In genomic region chr15:79409077-79409573, GRCm38 (mm10) we compare ENCODE assay signal across 14 mouse cellular contexts. TPM values are rescaled to one million over a fixed set of nuclear protein-coding genes. Genes with fewer than 3 reads are reported as not detected.
DNase-seq lines count a peak whose midpoint lies in the region; ATAC-seq and TF ChIP-seq lines count a peak whose summit lies in the region.
"Had no signal": no experiment of that assay in that cellular context is flagged by ENCODE, and none has a peak within 500 bp of the region (broad histone marks: within the 10 kb centered on the region; RNA-seq: fewer than 3 reads in every experiment).

No protein-coding gene starts in this region.

- no peaks in the 10 kb centered on the region for H3K27me3 ChIP-seq in heart, postnatal 0 days (ENCODE audit: control insufficient read depth, insufficient read depth, low read length)
- H3K27me3 ChIP-seq in thymus, adult 2 months (ENCODE audit: control insufficient read depth, insufficient read depth, low read length) = no peaks in the 10 kb centered on the region
- no peaks in the 10 kb centered on the region for H3K27me3 ChIP-seq in small intestine, adult 2 months (ENCODE audit: control insufficient read depth, insufficient read depth, low read length)
- 0 out of 2 replicates have a peak, but pooled peaks cover 3% of the 10 kb centered on the region for H3K27me3 ChIP-seq in midbrain, embryonic 14.5 days (ENCODE audit: control insufficient read depth, insufficient read depth, low read length)
- H3K27me3 ChIP-seq: intestine, embryonic 15.5 days had no signal

- 89% methylated on average over 4 of the region's 4 CpGs for WGBS in heart, postnatal 0 days
- 34% methylated on average over 4 of the region's 4 CpGs for WGBS in thymus, adult 2 months
- WGBS in small intestine, adult 2 months = 85% methylated on average over 4 of the region's 4 CpGs
- WGBS in midbrain, embryonic 14.5 days = 93% methylated on average over 4 of the region's 4 CpGs

- H3K4me1 ChIP-seq in heart, postnatal 0 days (ENCODE audit: control insufficient read depth, insufficient read depth) = peaks cover 5% of the 10 kb centered on the region; the same call in 1 of the 2 replicates
- H3K4me1 ChIP-seq in thymus, adult 2 months (replicated peaks; ENCODE audit: control insufficient read depth, insufficient read depth, low read length) = peaks cover 59% of the 10 kb centered on the region
- H3K4me1 ChIP-seq in embryonic fibroblast, embryonic 13.5 days (ENCODE audit: control insufficient read depth, insufficient read depth, low read length) = peaks cover 11% of the 10 kb centered on the region; the same call in 1 of the 2 replicates
- H3K4me1 ChIP-seq in small intestine, adult 2 months (ENCODE audit: control insufficient read depth, insufficient read depth, insufficient read length, low read length) = 0 out of 2 replicates have a peak, but pooled peaks cover 3% of the 10 kb centered on the region
- no peaks in the 10 kb centered on the region for H3K4me1 ChIP-seq in midbrain, embryonic 14.5 days (ENCODE audit: control insufficient read depth, insufficient read depth, low read length)
- H3K4me1 ChIP-seq: forebrain, embryonic 13.5 days; intestine, embryonic 15.5 days; neural tube, embryonic 12.5 days had no signal

- no peak for DNase-seq in heart, postnatal 0 days (ENCODE audit: low spot score)
- no peak for DNase-seq in heart, postnatal 36 days
- no peak for DNase-seq in thymus, adult 2 months
- DNase-seq in thymus, postnatal 36 days = no peak
- DNase-seq in midbrain, embryonic 14.5 days = no peak
- DNase-seq in gastrocnemius, postnatal 36 days = no peak
- DNase-seq: cerebellum, adult 2 months; left cerebral cortex, postnatal 4 days; right cerebral cortex, postnatal 25 days had no signal

- TF ChIP-seq POLR2A in thymus, adult 2 months (IDR thresholded peaks at IDR 0.05; ENCODE audit: control insufficient read depth, extremely low read depth, insufficient read depth, low read length, poor library complexity) = no peak
- TF ChIP-seq POLR2A in embryonic fibroblast, embryonic 13.5 days (IDR thresholded peaks at IDR 0.05; ENCODE audit: low read depth, low read length) = peak; percentile 42; the same call in 1 of the 2 replicates
- no peak for TF ChIP-seq POLR2A in small intestine, adult 2 months (IDR thresholded peaks at IDR 0.05; ENCODE audit: low read depth, low read length)

- no peak for TF ChIP-seq EP300 in heart, postnatal 0 days (IDR thresholded peaks at IDR 0.05; ENCODE audit: low read depth)

- H3K4me2 ChIP-seq in heart, postnatal 0 days (ENCODE audit: low read depth, low read length) = no peak overlapping the region
- H3K4me2 ChIP-seq in midbrain, embryonic 14.5 days (ENCODE audit: low read length) = no peak overlapping the region
- H3K4me2 ChIP-seq: forebrain, embryonic 13.5 days; intestine, embryonic 15.5 days; neural tube, embryonic 12.5 days had no signal

- H3K4me3 ChIP-seq in heart, postnatal 0 days (ENCODE audit: low read depth, low read length) = no peak overlapping the region
- H3K4me3 ChIP-seq in thymus, adult 2 months (ENCODE audit: control insufficient read depth, insufficient read depth, low read length) = no peak overlapping the region
- no peak overlapping the region for H3K4me3 ChIP-seq in embryonic fibroblast, embryonic 13.5 days (ENCODE audit: insufficient read depth, low read length)
- H3K4me3 ChIP-seq in small intestine, adult 2 months (ENCODE audit: low read depth, low read length) = no peak overlapping the region
- no peak overlapping the region for H3K4me3 ChIP-seq in midbrain, embryonic 14.5 days (replicated peaks; ENCODE audit: low read depth, low read length)
- H3K4me3 ChIP-seq: forebrain, embryonic 13.5 days; intestine, embryonic 15.5 days; neural tube, embryonic 12.5 days had no signal

- no peaks in the 10 kb centered on the region for H3K36me3 ChIP-seq in heart, postnatal 0 days (replicated peaks; ENCODE audit: control insufficient read depth, insufficient read depth, low read length)
- no peaks in the 10 kb centered on the region for H3K36me3 ChIP-seq in thymus, adult 2 months (ENCODE audit: control insufficient read depth, insufficient read depth, low read length)
- H3K36me3 ChIP-seq in small intestine, adult 2 months (ENCODE audit: control insufficient read depth, insufficient read depth, low read length) = no peaks in the 10 kb centered on the region
- H3K36me3 ChIP-seq in midbrain, embryonic 14.5 days (ENCODE audit: control insufficient read depth, insufficient read depth, low read length) = no peaks in the 10 kb centered on the region
- H3K36me3 ChIP-seq: intestine, embryonic 15.5 days; neural tube, embryonic 12.5 days had no signal

- no peak for TF ChIP-seq CTCF in heart, postnatal 0 days (IDR thresholded peaks at IDR 0.05; ENCODE audit: low read depth)
- no peak for TF ChIP-seq CTCF in thymus, adult 2 months (IDR thresholded peaks at IDR 0.05; ENCODE audit: borderline replicate concordance, control insufficient read depth, extremely low read depth, insufficient read depth, low read length, poor library complexity)
- no peak for TF ChIP-seq CTCF in embryonic fibroblast, embryonic 13.5 days (IDR thresholded peaks at IDR 0.05; ENCODE audit: borderline replicate concordance, insufficient read depth, low read length)
- TF ChIP-seq CTCF in small intestine, adult 2 months (IDR thresholded peaks at IDR 0.05; ENCODE audit: extremely low read depth, insufficient read length, insufficient replicate concordance, low read depth, low read length) = no peak

- peak; percentile 62 for ATAC-seq in heart, postnatal 0 days (ENCODE audit: insufficient read depth, low read depth)
- no peak for ATAC-seq in midbrain, embryonic 14.5 days (ENCODE audit: low FRiP score, low TSS enrichment)
- ATAC-seq: forebrain, embryonic 13.5 days; intestine, embryonic 15.5 days had no signal

- peak overlapping the region; percentile 25; the same call in 1 of the 2 replicates for H3K27ac ChIP-seq in heart, postnatal 0 days (ENCODE audit: low read depth)
- peak overlapping the region; percentile 61; the same call in 1 of the 2 replicates for H3K27ac ChIP-seq in thymus, adult 2 months (ENCODE audit: control insufficient read depth, insufficient read depth, low read length)
- H3K27ac ChIP-seq in embryonic fibroblast, embryonic 13.5 days (ENCODE audit: insufficient read depth, low read length) = no peak overlapping the region
- H3K27ac ChIP-seq in small intestine, adult 2 months (ENCODE audit: insufficient read depth, low read depth, low read length) = peak overlapping the region; percentile 28; the same call in 1 of the 2 replicates
- H3K27ac ChIP-seq in midbrain, embryonic 14.5 days (replicated peaks; ENCODE audit: low read depth, low read length) = no peak overlapping the region
- H3K27ac ChIP-seq: forebrain, embryonic 13.5 days; intestine, embryonic 15.5 days; neural tube, embryonic 12.5 days had no signal

- intact Hi-C loops in heart, postnatal 36 days (cut with DNase I) = loop anchor here (2.0 kb wide), 1 partner anchor 18 kb away; no protein-coding TSS in a partner anchor
- intact Hi-C loops in gastrocnemius, postnatal 36 days (cut with DNase I) = no loop called here

- H3K9ac ChIP-seq in heart, postnatal 0 days (replicated peaks; ENCODE audit: low read depth, low read length) = no peak overlapping the region
- H3K9ac ChIP-seq in midbrain, embryonic 14.5 days (replicated peaks; ENCODE audit: low read length) = no peak overlapping the region
- H3K9ac ChIP-seq: neural tube, embryonic 12.5 days had no signal

- H3K9me3 ChIP-seq in heart, postnatal 0 days (replicated peaks; ENCODE audit: control insufficient read depth, low read length) = no peaks in the 10 kb centered on the region
- H3K9me3 ChIP-seq in midbrain, embryonic 14.5 days (ENCODE audit: control insufficient read depth, low read length) = no peaks in the 10 kb centered on the region
- H3K9me3 ChIP-seq: forebrain, embryonic 13.5 days; intestine, embryonic 15.5 days; neural tube, embryonic 12.5 days had no signal

RNA-seq across cellular contexts. Expression of gene Tmem184b, which starts 5.8 kb away (rescaled TPM):
- 70.6 and 111 TPM in 2 replicates for total RNA-seq in heart, postnatal 0 days (2014; rRNA removed; ENCODE audit: low replicate concordance)
- polyA plus RNA-seq in heart, postnatal 0 days (2015; fragmentation: Nextera tagmentation; extraction: Ambion mirVana) = 31.8 and 32.7 TPM in 2 replicates
- 10 to 100 TPM; 37.0 to 43.0 TPM for total RNA-seq in heart, postnatal 36 days (2021)
- 225 and 303 TPM in 2 replicates for polyA plus RNA-seq in thymus, adult 2 months (2012; rRNA removed)
- 82.2 and 98.9 TPM in 2 replicates for polyA plus RNA-seq in embryonic fibroblast, embryonic 13.5 days (2011; ENCODE audit: insufficient read length, low read depth, missing spikeins)
- 80.3 and 168 TPM in 2 replicates for polyA plus RNA-seq in small intestine, adult 2 months (2012; rRNA removed)
- 32.2 and 36.6 TPM in 2 replicates for polyA plus RNA-seq in midbrain, embryonic 14.5 days (2014; fragmentation: Nextera tagmentation; extraction: Ambion mirVana)
- 10 to 100 TPM; 23.2 to 30.0 TPM for total RNA-seq in gastrocnemius, postnatal 36 days (2021)

RNA-seq across cellular contexts. Expression of gene Csnk1e, which starts 46.2 kb away (rescaled TPM):
- 167 and 193 TPM in 2 replicates for total RNA-seq in heart, postnatal 0 days (2014; rRNA removed; ENCODE audit: low replicate concordance)
- polyA plus RNA-seq in heart, postnatal 0 days (2015; fragmentation: Nextera tagmentation; extraction: Ambion mirVana) = 55.5 and 61.5 TPM in 2 replicates
- 10 to 100 TPM; 55.8 to 60.5 TPM for total RNA-seq in heart, postnatal 36 days (2021)
- polyA plus RNA-seq in thymus, adult 2 months (2012; rRNA removed) = 155 and 173 TPM in 2 replicates
- polyA plus RNA-seq in embryonic fibroblast, embryonic 13.5 days (2011; ENCODE audit: insufficient read length, low read depth, missing spikeins) = 62.7 and 78.9 TPM in 2 replicates
- polyA plus RNA-seq in small intestine, adult 2 months (2012; rRNA removed) = 14.7 and 25.9 TPM in 2 replicates
- 225 and 226 TPM in 2 replicates for polyA plus RNA-seq in midbrain, embryonic 14.5 days (2014; fragmentation: Nextera tagmentation; extraction: Ambion mirVana)
- 10 to 100 TPM; 46.7 to 50.7 TPM for total RNA-seq in gastrocnemius, postnatal 36 days (2021)

Comparison
In these comparisons a context has a peak if more than half of its experiments do, and no peak if none do; other contexts are left out.
1. H3K27ac ChIP-seq: peak in heart, postnatal 0 days (single experiment), thymus, adult 2 months (single experiment) and small intestine, adult 2 months (single experiment); none in embryonic fibroblast, embryonic 13.5 days (single experiment) and midbrain, embryonic 14.5 days (single experiment).